Mouse (Mus musculus) kidney, embryonic 15.5 days (tissue): ENCODE measurements at regions not wholly inside any gene's neighbourhood (a gene's known extent, or its start where the extent isn't known, plus 50 kb on each side); places are given as distances from the start of the nearest gene placed in this dataset.

Experiments used
- ATAC-seq: fragments of 200-750 bp; cut with Nextera tagmentation; replicated peaks from 2 replicates; pipeline ENCODE4 v1.8.0; 2017; ENCODE audit warnings: moderate TSS enrichment; ENCODE audit not compliant: low FRiP score
- H3K27ac ChIP-seq: fragments of 300-500 bp; sonication (generic); 2 replicates; pipeline ENCODE4 v1.5.1; 2015; ENCODE audit warnings: mild to moderate bottlenecking, inconsistent platforms
- H3K27me3 ChIP-seq: fragments of 300-500 bp; sonication (generic); 2 replicates; pipeline ENCODE4 v1.6.1; 2015; ENCODE audit warnings: inconsistent platforms
- H3K36me3 ChIP-seq: fragments of 300-500 bp; sonication (generic); 2 replicates; pipeline ENCODE4 v1.6.1; 2015; ENCODE audit warnings: inconsistent platforms
- H3K4me1 ChIP-seq: fragments of 300-500 bp; sonication (generic); 2 replicates; pipeline ENCODE4 v1.6.1; 2015; ENCODE audit warnings: inconsistent platforms
- H3K4me2 ChIP-seq: fragments of 300-500 bp; sonication (generic); 2 replicates; pipeline ENCODE4 v1.6.1; 2015; ENCODE audit warnings: moderate library complexity, mild to moderate bottlenecking, inconsistent platforms
- H3K4me3 ChIP-seq: fragments of 300-500 bp; sonication (generic); replicated peaks from 2 replicates; pipeline ENCODE4 v1.5.1; 2015; ENCODE audit warnings: mild to moderate bottlenecking, inconsistent platforms
- H3K9ac ChIP-seq: fragments of 300-500 bp; sonication (generic); 2 replicates; pipeline ENCODE4 v1.6.1; 2015; ENCODE audit warnings: mild to moderate bottlenecking, inconsistent platforms
- H3K9me3 ChIP-seq: fragments of 300-500 bp; sonication (generic); replicated peaks from 2 replicates; pipeline ENCODE4 v1.6.1; 2016; ENCODE audit warnings: inconsistent platforms
- WGBS: fragments of 180-500 bp; shearing (Covaris S2); methylation state at CpG from one replicate; pipeline ENCODE4 v1.1.7; 2015; ENCODE audit warnings: mixed read lengths; 5-methylcytosine and 5-hydroxymethylcytosine counted together

- Histone ChIP-seq H3K4me1 (no peaks in the 10 kb centered on the region), H3K4me3 (no peak overlapping the region), H3K27ac (no peak overlapping the region), H3K9me3 (no peaks in the 10 kb centered on the region), H3K4me2 (no peak overlapping the region), H3K9ac (no peak overlapping the region), H3K27me3 (no peaks in the 10 kb centered on the region), H3K36me3 (no peaks in the 10 kb centered on the region)
- no peak for ATAC-seq
- WGBS: 82% methylated on average over 3 of the region's 3 CpGs
Observed at GRCm38 (mm10) chr4:93986189-93986588, 570.2 kb upstream of the Gm10306 start.

- H3K4me3 ChIP-seq: no peak overlapping the region
- no peaks in the 10 kb centered on the region for H3K36me3 ChIP-seq
- no peak overlapping the region for H3K27ac ChIP-seq
- ATAC-seq: no peak
- no peaks in the 10 kb centered on the region for H3K27me3 ChIP-seq
- H3K4me1 ChIP-seq: no peaks in the 10 kb centered on the region
- no peak overlapping the region for H3K9ac ChIP-seq
- 78% methylated on average over 7 of the region's 7 CpGs for WGBS
- no peaks in the 10 kb centered on the region for H3K9me3 ChIP-seq
- no peak overlapping the region for H3K4me2 ChIP-seq
Observed at GRCm38 (mm10) chr4:93990273-93990869, 566.0 kb upstream of the Gm10306 start.

GRCm38 (mm10) chr4:94005818-94006217 lies 550.5 kb upstream of the Gm10306 start:
- no peak for ATAC-seq
- Histone ChIP-seq H3K4me3 (no peak overlapping the region), H3K27me3 (no peaks in the 10 kb centered on the region), H3K4me2 (no peak overlapping the region), H3K27ac (no peak overlapping the region), H3K4me1 (peaks cover 8% of the 10 kb centered on the region; the same call in 1 of the 2 replicates), H3K9me3 (no peaks in the 10 kb centered on the region), H3K36me3 (no peaks in the 10 kb centered on the region), H3K9ac (no peak overlapping the region)
- WGBS: 69% methylated on average over 1 of the region's 1 CpGs

GRCm38 (mm10) chr4:94007088-94007768 lies 549.1 kb upstream of the Gm10306 start:
- Histone ChIP-seq H3K4me3 (no peak overlapping the region), H3K9me3 (no peaks in the 10 kb centered on the region), H3K36me3 (no peaks in the 10 kb centered on the region), H3K4me1 (peaks cover 8% of the 10 kb centered on the region; the same call in 1 of the 2 replicates), H3K27me3 (no peaks in the 10 kb centered on the region), H3K4me2 (no peak overlapping the region), H3K9ac (no peak overlapping the region), H3K27ac (no peak overlapping the region)
- 38% methylated on average over 8 of the region's 8 CpGs for WGBS
- ATAC-seq: peak; percentile 91

- no peaks in the 10 kb centered on the region for H3K4me1 ChIP-seq
- H3K27me3 ChIP-seq: no peaks in the 10 kb centered on the region
- H3K4me3 ChIP-seq: no peak overlapping the region
- WGBS: 89% methylated on average over 2 of the region's 2 CpGs
- H3K4me2 ChIP-seq: no peak overlapping the region
- H3K36me3 ChIP-seq: no peaks in the 10 kb centered on the region
- H3K9ac ChIP-seq: no peak overlapping the region
- ATAC-seq: no peak
- no peaks in the 10 kb centered on the region for H3K9me3 ChIP-seq
- H3K27ac ChIP-seq: no peak overlapping the region
Observed at GRCm38 (mm10) chr4:94015713-94016112, 540.6 kb upstream of the Gm10306 start.

GRCm38 (mm10) chr4:94017702-94018101 lies 538.6 kb upstream of the Gm10306 start:
- 83% methylated on average over 3 of the region's 3 CpGs for WGBS

GRCm38 (mm10) chr4:94049629-94050310 lies 506.6 kb upstream of the Gm10306 start:
- H3K4me1 ChIP-seq: no peaks in the 10 kb centered on the region
- ATAC-seq: no peak
- H3K4me3 ChIP-seq: no peak overlapping the region
- no peaks in the 10 kb centered on the region for H3K9me3 ChIP-seq
- H3K27ac ChIP-seq: no peak overlapping the region
- WGBS: 81% methylated on average over 5 of the region's 5 CpGs
- H3K9ac ChIP-seq: no peak overlapping the region
- H3K36me3 ChIP-seq: no peaks in the 10 kb centered on the region
- H3K27me3 ChIP-seq: no peaks in the 10 kb centered on the region
- no peak overlapping the region for H3K4me2 ChIP-seq

More at GRCm38 (mm10) chr4:94017702-94018101, 538.6 kb upstream of the Gm10306 start:
- H3K27me3 ChIP-seq: no peaks in the 10 kb centered on the region
- no peak overlapping the region for H3K4me2 ChIP-seq
- H3K36me3 ChIP-seq: no peaks in the 10 kb centered on the region
- ATAC-seq: no peak
- H3K9me3 ChIP-seq: no peaks in the 10 kb centered on the region
- H3K27ac ChIP-seq: no peak overlapping the region
- no peak overlapping the region for H3K4me3 ChIP-seq
- H3K9ac ChIP-seq: no peak overlapping the region
- no peaks in the 10 kb centered on the region for H3K4me1 ChIP-seq

GRCm38 (mm10) chr4:94052249-94053162 lies 503.8 kb upstream of the Gm10306 start:
- no peak for ATAC-seq
- no peak overlapping the region for H3K4me2 ChIP-seq
- 80% methylated on average over 11 of the region's 11 CpGs for WGBS

GRCm38 (mm10) chr4:94073178-94073870 lies 483.0 kb upstream of the Gm10306 start:
- Histone ChIP-seq H3K9me3 (no peaks in the 10 kb centered on the region), H3K4me2 (no peak overlapping the region), H3K4me1 (no peaks in the 10 kb centered on the region), H3K27me3 (no peaks in the 10 kb centered on the region), H3K27ac (no peak overlapping the region), H3K4me3 (no peak overlapping the region), H3K9ac (no peak overlapping the region), H3K36me3 (no peaks in the 10 kb centered on the region)
- ATAC-seq: no peak
- WGBS: 74% methylated on average over 9 of the region's 9 CpGs

More at GRCm38 (mm10) chr4:94052249-94053162, 503.8 kb upstream of the Gm10306 start:
- H3K27ac ChIP-seq: no peak overlapping the region
- no peaks in the 10 kb centered on the region for H3K4me1 ChIP-seq
- H3K36me3 ChIP-seq: no peaks in the 10 kb centered on the region
- no peak overlapping the region for H3K4me3 ChIP-seq
- H3K27me3 ChIP-seq: no peaks in the 10 kb centered on the region
- no peak overlapping the region for H3K9ac ChIP-seq
- H3K9me3 ChIP-seq: no peaks in the 10 kb centered on the region

GRCm38 (mm10) chr4:94082839-94083238 lies 473.5 kb upstream of the Gm10306 start:
- WGBS: 66% methylated on average over 3 of the region's 3 CpGs
- H3K36me3 ChIP-seq: no peaks in the 10 kb centered on the region

GRCm38 (mm10) chr4:94094379-94094778 lies 462.0 kb upstream of the Gm10306 start:
- no peak overlapping the region for H3K9ac ChIP-seq
- H3K4me2 ChIP-seq: no peak overlapping the region
- no peak for ATAC-seq
- H3K27ac ChIP-seq: no peak overlapping the region
- H3K4me3 ChIP-seq: no peak overlapping the region
- no peaks in the 10 kb centered on the region for H3K9me3 ChIP-seq
- H3K27me3 ChIP-seq: no peaks in the 10 kb centered on the region
- 57% methylated on average over 5 of the region's 5 CpGs for WGBS
- no peaks in the 10 kb centered on the region for H3K36me3 ChIP-seq
- H3K4me1 ChIP-seq: no peaks in the 10 kb centered on the region

More at GRCm38 (mm10) chr4:94082839-94083238, 473.5 kb upstream of the Gm10306 start:
- ATAC-seq: no peak
- H3K9me3 ChIP-seq: no peaks in the 10 kb centered on the region
- peak overlapping the region; percentile 32; the same call in 1 of the 2 replicates for H3K27ac ChIP-seq
- no peaks in the 10 kb centered on the region for H3K27me3 ChIP-seq
- H3K4me2 ChIP-seq: no peak overlapping the region
- H3K9ac ChIP-seq: no peak overlapping the region
- H3K4me1 ChIP-seq: no peaks in the 10 kb centered on the region
- H3K4me3 ChIP-seq: no peak overlapping the region
